Comparison of ENCODE assay signal across 8 mouse cellular contexts in the genomic region with DNA sequence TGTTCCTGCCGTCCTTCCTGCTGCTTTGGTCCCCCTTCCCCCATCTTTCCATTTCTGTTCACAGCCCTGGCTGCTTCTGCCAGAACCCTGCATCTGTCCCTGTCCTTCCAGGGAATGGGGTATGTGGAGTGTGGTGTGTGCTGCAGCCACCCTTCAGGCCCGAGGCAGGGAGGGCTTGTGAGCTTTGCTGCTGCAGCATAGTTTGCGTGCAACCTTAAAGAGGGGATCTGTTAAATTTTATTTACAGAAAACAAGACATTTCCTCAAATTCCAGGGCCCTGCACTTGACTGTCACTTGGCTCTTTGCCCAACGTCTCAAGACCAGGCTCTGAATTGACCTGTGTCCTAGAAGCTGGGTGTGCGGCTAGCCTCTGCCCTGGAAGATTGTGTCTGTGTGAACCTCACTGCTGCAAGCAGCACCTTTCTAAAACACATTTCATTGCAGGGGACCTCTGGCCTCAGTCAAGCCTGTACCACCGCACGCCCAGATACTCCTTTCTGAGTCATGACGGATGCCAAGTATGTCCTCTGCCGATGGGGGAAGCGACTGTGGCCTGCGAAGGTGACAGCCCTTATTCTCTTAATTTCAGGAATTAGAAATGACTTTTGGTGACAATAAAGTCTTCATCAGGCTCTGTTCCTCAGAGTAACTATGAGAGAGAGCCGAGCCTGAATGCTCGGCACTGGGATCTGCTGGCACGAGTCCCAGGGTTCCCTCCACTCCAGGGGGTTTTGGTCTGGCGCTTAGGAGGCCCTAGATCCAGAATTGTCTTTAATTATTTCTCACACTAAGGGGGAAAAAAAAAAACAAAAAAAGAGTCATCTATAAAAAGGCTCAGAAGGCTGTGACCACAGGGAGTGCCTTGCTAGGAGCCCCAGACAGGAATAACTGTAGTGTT. TPM values are rescaled to one million over a fixed set of nuclear protein-coding genes. Genes with fewer than 3 reads are reported as not detected.
DNase-seq lines count a peak whose midpoint lies in the region; ATAC-seq lines count a peak whose summit lies in the region.

No protein-coding gene starts in this region.

- no peaks in the 10 kb centered on the region for H3K9me3 ChIP-seq in embryonic facial prominence, embryonic 12.5 days

- peaks cover 39% of the 10 kb centered on the region for H3K36me3 ChIP-seq in embryonic facial prominence, embryonic 12.5 days

- H3K27ac ChIP-seq in embryonic facial prominence, embryonic 12.5 days, result peak overlapping the region; percentile 96

- DNase-seq in lung, adult 18-20 months, result peak; percentile 24 to 33
- DNase-seq in lung, postnatal 10 days, result no peak
- DNase-seq in kidney, adult 18-20 months, result peak; percentile 47
- DNase-seq in lung, postnatal 25 days (ENCODE audit: low spot score), result peak; percentile 26
- no peak for DNase-seq in spleen, postnatal 14 days (ENCODE audit: low spot score in 2 of 2)
- no peak for DNase-seq in spleen, postnatal 4 days (ENCODE audit: low spot score in 2 of 2)

- H3K4me1 ChIP-seq in embryonic facial prominence, embryonic 12.5 days, result peaks cover 46% of the 10 kb centered on the region

- peak overlapping the region; percentile 94 for H3K9ac ChIP-seq in embryonic facial prominence, embryonic 12.5 days

- no peak for ATAC-seq in embryonic facial prominence, embryonic 12.5 days (ENCODE audit: insufficient number of reproducible peaks, insufficient read depth, low FRiP score, low TSS enrichment)
- no peak for ATAC-seq in megakaryocyte progenitor cell, adult 5-6 weeks (replicated peaks; ENCODE audit: poor library complexity)

- peak overlapping the region; percentile 83 for H3K4me3 ChIP-seq in embryonic facial prominence, embryonic 12.5 days

- 56% methylated on average over 15 of the region's 15 CpGs for WGBS in embryonic facial prominence, embryonic 12.5 days

- peak overlapping the region; percentile 83 for H3K4me2 ChIP-seq in embryonic facial prominence, embryonic 12.5 days (replicated peaks)

- H3K27me3 ChIP-seq in embryonic facial prominence, embryonic 12.5 days, result no peaks in the 10 kb centered on the region

RNA-seq across cellular contexts. Expression of gene Mum1, which starts 1.9 kb away (rescaled TPM):
- polyA plus RNA-seq in embryonic facial prominence, embryonic 12.5 days (2016; fragmentation: Nextera tagmentation; extraction: Ambion mirVana), result 85.1 and 93.4 TPM in 2 replicates
- 27.6 and 30.9 TPM in 2 replicates for total RNA-seq in megakaryocyte progenitor cell, adult 5-6 weeks (2015)
- total RNA-seq in megakaryocyte progenitor cell, adult 5-6 weeks (2017), result 28.9 and 30.0 TPM in 2 replicates

RNA-seq across cellular contexts. Expression of gene Ndufs7, which starts 20.8 kb away (rescaled TPM):
- polyA plus RNA-seq in embryonic facial prominence, embryonic 12.5 days (2016; fragmentation: Nextera tagmentation; extraction: Ambion mirVana), result 260 and 269 TPM in 2 replicates
- total RNA-seq in megakaryocyte progenitor cell, adult 5-6 weeks (2015), result 138 and 162 TPM in 2 replicates
- 106 and 135 TPM in 2 replicates for total RNA-seq in megakaryocyte progenitor cell, adult 5-6 weeks (2017)

RNA-seq across cellular contexts. Expression of gene Gamt, which starts 32.7 kb away (rescaled TPM):
- 33.8 and 38.6 TPM in 2 replicates for polyA plus RNA-seq in embryonic facial prominence, embryonic 12.5 days (2016; fragmentation: Nextera tagmentation; extraction: Ambion mirVana)
- 3.2 and 3.7 TPM in 2 replicates for total RNA-seq in megakaryocyte progenitor cell, adult 5-6 weeks (2015)
- 2.5 and 7.4 TPM in 2 replicates for total RNA-seq in megakaryocyte progenitor cell, adult 5-6 weeks (2017)

RNA-seq across cellular contexts. Expression of gene Dazap1, which starts 33.2 kb away (rescaled TPM):
- polyA plus RNA-seq in embryonic facial prominence, embryonic 12.5 days (2016; fragmentation: Nextera tagmentation; extraction: Ambion mirVana), result 70.7 and 71.8 TPM in 2 replicates
- 55.4 and 61.6 TPM in 2 replicates for total RNA-seq in megakaryocyte progenitor cell, adult 5-6 weeks (2015)
- 231 and 302 TPM in 2 replicates for total RNA-seq in megakaryocyte progenitor cell, adult 5-6 weeks (2017)

RNA-seq across cellular contexts. Expression of gene Efna2, which starts 48.8 kb away (rescaled TPM):
- polyA plus RNA-seq in embryonic facial prominence, embryonic 12.5 days (2016; fragmentation: Nextera tagmentation; extraction: Ambion mirVana), result 55.8 and 56.9 TPM in 2 replicates
- total RNA-seq in megakaryocyte progenitor cell, adult 5-6 weeks (2015), result 0.54 TPM in 1 of 2 replicates, not detected in the other
- total RNA-seq in megakaryocyte progenitor cell, adult 5-6 weeks (2017), result 0.37 TPM in 1 of 2 replicates, not detected in the other

Comparison
In these comparisons a context has a peak if more than half of its experiments do, and no peak if none do; other contexts are left out.
1. DNase-seq: peak in lung, adult 18-20 months (2 of 2), kidney, adult 18-20 months (single experiment) and lung, postnatal 25 days (single experiment); none in lung, postnatal 10 days (single experiment), spleen, postnatal 14 days (0 of 2) and spleen, postnatal 4 days (0 of 2).